Mouse (Mus musculus) C2C12 (cell line): ENCODE results near the gene Olfr492.

ENCODE experiments used
- CTCF ChIP-seq: IDR thresholded peaks from one replicate; pipeline ENCODE4 v1.5.1; 2011; ENCODE audit not compliant: control insufficient read depth, insufficient read depth, insufficient read length
- FOSL1 ChIP-seq: IDR thresholded peaks from one replicate; pipeline ENCODE4 v1.8.0; 2011; ENCODE audit warnings: mild to moderate bottlenecking, low read length; ENCODE audit not compliant: poor library complexity, insufficient read depth, severe bottlenecking
- MYOG ChIP-seq: IDR thresholded peaks from one replicate; pipeline ENCODE4 v1.6.1; 2011; ENCODE audit not compliant: control insufficient read depth, insufficient read length; ENCODE audit errors: extremely low read depth

DNA sequence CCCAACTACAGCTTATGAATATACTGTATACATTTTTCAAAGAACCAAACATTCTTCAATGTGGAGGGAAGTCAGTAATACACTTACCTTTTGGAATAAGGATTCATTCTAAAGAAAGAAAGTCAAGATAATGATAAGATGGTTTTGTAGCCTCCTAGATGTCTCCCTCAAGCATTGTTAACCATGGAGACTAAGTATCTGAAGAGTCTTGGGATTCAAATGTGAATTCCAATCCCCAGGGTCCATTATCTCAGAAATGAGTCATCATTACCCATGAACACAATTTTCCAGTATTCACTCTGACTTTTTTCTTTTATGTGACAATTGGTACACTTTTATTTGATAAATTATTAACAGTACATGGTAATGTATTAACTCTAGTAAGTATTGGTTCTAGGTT, 34.6 kb downstream of the Olfr492 start, which contains the start of gene Olfr490:
- TF ChIP-seq FOSL1 (no peak), CTCF (no peak), MYOG (no peak)
